Comparison of ENCODE assay signal across 8 mouse cellular contexts in the genomic region with DNA sequence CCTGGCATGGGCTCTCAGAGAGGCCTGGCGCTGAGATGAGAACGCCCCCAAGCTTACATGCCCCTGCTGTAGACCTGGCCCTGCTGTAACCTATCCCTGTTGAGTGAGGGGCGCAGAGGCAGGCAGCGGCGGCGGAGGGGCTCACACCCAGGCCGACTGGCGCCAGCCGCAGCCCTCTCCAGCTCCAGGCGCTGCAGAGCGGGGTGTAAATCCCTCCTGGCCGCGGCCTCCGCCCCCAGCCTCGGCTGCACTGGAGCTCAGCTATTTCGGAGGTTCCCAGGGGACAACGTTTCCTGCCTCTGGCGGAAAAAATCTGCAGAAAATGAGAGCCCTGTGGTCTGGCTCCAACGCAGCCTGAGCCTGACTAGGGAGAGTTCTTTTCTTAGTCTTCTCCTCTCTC. TPM values are rescaled to one million over a fixed set of nuclear protein-coding genes. Genes with fewer than 3 reads are reported as not detected.
DNase-seq lines count a peak whose midpoint lies in the region; ATAC-seq and TF ChIP-seq lines count a peak whose summit lies in the region.

No protein-coding gene starts in this region.

- ATAC-seq in heart, postnatal 0 days (ENCODE audit: insufficient read depth, low read depth) = peak; percentile 16; the same call in 1 of the 2 replicates
- no peak for ATAC-seq in midbrain, embryonic 14.5 days (ENCODE audit: low FRiP score, low TSS enrichment)

- dilution Hi-C loops in CH12.LX (cut with MboI; ENCODE audit: extremely low pct_ligation_motif_present, extremely low pct_unique_long_range_greater_than_20kb, low sequenced_read_pairs) = no loop called here

- H3K4me2 ChIP-seq in CH12.LX (ENCODE audit: insufficient read depth, low read depth, poor library complexity, severe bottlenecking) = peak overlapping the region; percentile 58
- peak overlapping the region; percentile 37; the same call in 1 of the 2 replicates for H3K4me2 ChIP-seq in heart, postnatal 0 days (ENCODE audit: low read depth, low read length)
- peak overlapping the region; percentile 24 for H3K4me2 ChIP-seq in midbrain, embryonic 14.5 days (ENCODE audit: low read length)

- TF ChIP-seq CTCF in CH12.LX (conservative IDR thresholded peaks at IDR 0.05 in 1 of 2, IDR thresholded peaks at IDR 0.05 in 1 of 2; ENCODE audit: low read depth in 2 of 2, low read length in 2 of 2) = no peak
- no peak for TF ChIP-seq CTCF in heart, postnatal 0 days (IDR thresholded peaks at IDR 0.05; ENCODE audit: low read depth)

- WGBS in heart, postnatal 0 days = 30% methylated on average over 19 of the region's 19 CpGs
- 21% methylated on average over 19 of the region's 19 CpGs for WGBS in midbrain, embryonic 14.5 days

- H3K9me3 ChIP-seq in CH12.LX (replicated peaks; ENCODE audit: low read length) = no peaks in the 10 kb centered on the region
- no peaks in the 10 kb centered on the region for H3K9me3 ChIP-seq in heart, postnatal 0 days (replicated peaks; ENCODE audit: control insufficient read depth, low read length)
- H3K9me3 ChIP-seq in midbrain, embryonic 14.5 days (ENCODE audit: control insufficient read depth, low read length) = no peaks in the 10 kb centered on the region

- DNase-seq in CH12.LX (ENCODE audit: extremely low read depth) = peak; percentile 93
- DNase-seq in embryo, embryonic 11.5 days (ENCODE audit: low read depth, low spot score) = peak; percentile 66
- DNase-seq in heart, postnatal 0 days (ENCODE audit: low spot score) = peak; percentile 62
- DNase-seq in kidney, postnatal 25 days = peak; percentile 79 to 85
- DNase-seq in midbrain, embryonic 14.5 days = peak; percentile 75
- DNase-seq in ovary, postnatal 14 days (ENCODE audit: low spot score) = no peak
- DNase-seq in right cerebral cortex, adult 2 months (ENCODE audit: low spot score in 2 of 2) = no peak
- no peak for DNase-seq in left cerebral cortex, postnatal 25 days (ENCODE audit: low spot score in 2 of 2)

- peak overlapping the region; percentile 70 for H3K27ac ChIP-seq in CH12.LX (ENCODE audit: insufficient read depth, low read depth)
- H3K27ac ChIP-seq in heart, postnatal 0 days (ENCODE audit: low read depth) = peak overlapping the region; percentile 63
- no peak overlapping the region; the same call in 1 of the 2 replicates for H3K27ac ChIP-seq in midbrain, embryonic 14.5 days (replicated peaks; ENCODE audit: low read depth, low read length)

- peaks cover 28 to 59% of the 10 kb centered on the region in 2 experiments for H3K4me1 ChIP-seq in CH12.LX (ENCODE audit: control insufficient read depth in 1 of 2, insufficient read depth in 2 of 2)
- peaks cover 12% of the 10 kb centered on the region for H3K4me1 ChIP-seq in heart, postnatal 0 days (ENCODE audit: control insufficient read depth, insufficient read depth)
- H3K4me1 ChIP-seq in midbrain, embryonic 14.5 days (ENCODE audit: control insufficient read depth, insufficient read depth, low read length) = 0 out of 2 replicates have a peak, but pooled peaks cover 3% of the 10 kb centered on the region

- peak; percentile 9 for TF ChIP-seq RAD21 in CH12.LX (IDR thresholded peaks at IDR 0.05; ENCODE audit: low read depth, low read length)

- H3K27me3 ChIP-seq in CH12.LX (replicated peaks) = no peaks in the 10 kb centered on the region
- no peaks in the 10 kb centered on the region for H3K27me3 ChIP-seq in heart, postnatal 0 days (ENCODE audit: control insufficient read depth, insufficient read depth, low read length)
- H3K27me3 ChIP-seq in midbrain, embryonic 14.5 days (ENCODE audit: control insufficient read depth, insufficient read depth, low read length) = no peaks in the 10 kb centered on the region

- peak; percentile 47 for TF ChIP-seq POLR2A in CH12.LX (IDR thresholded peaks at IDR 0.05; ENCODE audit: low read depth, low read length)

- no peaks in the 10 kb centered on the region for H3K79me2 ChIP-seq in CH12.LX (replicated peaks; ENCODE audit: control insufficient read depth, extremely low read depth, insufficient read depth, poor library complexity, severe bottlenecking)

- in situ Hi-C loops in CH12.LX (cut with MboI; ENCODE audit: low pct_ligation_motif_present, low pct_unique_long_range_greater_than_20kb, low sequenced_read_pairs) = no loop called here

- peaks cover 0 to 20% of the 10 kb centered on the region in 2 experiments for H3K36me3 ChIP-seq in CH12.LX (replicated peaks in 1 of 2; ENCODE audit: control insufficient read depth in 1 of 2, insufficient read depth in 1 of 2, low read length in 1 of 2)
- H3K36me3 ChIP-seq in heart, postnatal 0 days (replicated peaks; ENCODE audit: control insufficient read depth, insufficient read depth, low read length) = no peaks in the 10 kb centered on the region
- H3K36me3 ChIP-seq in midbrain, embryonic 14.5 days (ENCODE audit: control insufficient read depth, insufficient read depth, low read length) = no peaks in the 10 kb centered on the region

- intact Hi-C loops in left cerebral cortex, postnatal 25 days (cut with DNase I) = no loop called here

- H3K4me3 ChIP-seq in CH12.LX (replicated peaks in 1 of 3; ENCODE audit: low read depth in 2 of 3, low read length in 2 of 3, poor library complexity in 1 of 3) = peak overlapping the region in 1 of 3 experiments; percentile 27
- no peak overlapping the region for H3K4me3 ChIP-seq in heart, postnatal 0 days (ENCODE audit: low read depth, low read length)
- no peak overlapping the region for H3K4me3 ChIP-seq in midbrain, embryonic 14.5 days (replicated peaks; ENCODE audit: low read depth, low read length)

- peak overlapping the region; percentile 18; the same call in 1 of the 2 replicates for H3K9ac ChIP-seq in CH12.LX (ENCODE audit: insufficient read depth, low read depth)
- no peak overlapping the region; the same call in 1 of the 2 replicates for H3K9ac ChIP-seq in heart, postnatal 0 days (replicated peaks; ENCODE audit: low read depth, low read length)
- H3K9ac ChIP-seq in midbrain, embryonic 14.5 days (replicated peaks; ENCODE audit: low read length) = peak overlapping the region; percentile 30; the same call in 1 of the 2 replicates

- TF ChIP-seq EP300 in CH12.LX (IDR thresholded peaks at IDR 0.05; ENCODE audit: low read length) = peak; percentile 90
- TF ChIP-seq EP300 in heart, postnatal 0 days (IDR thresholded peaks at IDR 0.05; ENCODE audit: low read depth) = peak; percentile 36; the same call in 1 of the 2 replicates

TF ChIP-seq in CH12.LX, 34 proteins besides CTCF, POLR2A, EP300 and RAD21:
- no peak for TF ChIP-seq ZKSCAN1 (IDR thresholded peaks at IDR 0.05; ENCODE audit: borderline replicate concordance, low read depth, low read length)
- TF ChIP-seq TCF12 (IDR thresholded peaks at IDR 0.05; ENCODE audit: low read depth, low read length) = peak; percentile 90
- no peak for TF ChIP-seq GABPA (IDR thresholded peaks at IDR 0.05; ENCODE audit: insufficient replicate concordance, low read depth, low read length)
- TF ChIP-seq IRF4 (IDR thresholded peaks at IDR 0.05; ENCODE audit: low read depth, low read length) = peak; percentile 75
- TF ChIP-seq UBTF (IDR thresholded peaks at IDR 0.05; ENCODE audit: low read depth, low read length) = peak; percentile 78
- 0 out of 2 replicates have a peak, but pooled peaks have one; percentile 51 for TF ChIP-seq KAT2A (IDR thresholded peaks at IDR 0.05; ENCODE audit: insufficient replicate concordance, low read length)
- TF ChIP-seq MAFK (IDR thresholded peaks at IDR 0.05; ENCODE audit: insufficient replicate concordance, low read length) = 0 out of 2 replicates have a peak, but pooled peaks have one; percentile 44
- no peak for TF ChIP-seq NELFE (IDR thresholded peaks at IDR 0.05; ENCODE audit: low read depth, low read length)
- TF ChIP-seq CHD2 (IDR thresholded peaks at IDR 0.05; ENCODE audit: low read length) = peak; percentile 46; the same call in 1 of the 2 replicates
- TF ChIP-seq SMC3 (IDR thresholded peaks at IDR 0.05; ENCODE audit: low read depth, low read length) = peak; percentile 24; the same call in 1 of the 2 replicates
- TF ChIP-seq MAX (IDR thresholded peaks at IDR 0.05; ENCODE audit: low read length) = 0 out of 2 replicates have a peak, but pooled peaks have one; percentile 29
- TF ChIP-seq MEF2A (IDR thresholded peaks at IDR 0.05; ENCODE audit: borderline replicate concordance, low read depth, low read length) = peak; percentile 98
- TF ChIP-seq MAZ (IDR thresholded peaks at IDR 0.05; ENCODE audit: low read depth, low read length) = peak; percentile 91
- peak; percentile 78 for TF ChIP-seq ETS1 (conservative IDR thresholded peaks at IDR 0.05; ENCODE audit: low read depth, low read length)
- TF ChIP-seq NRF1 (IDR thresholded peaks at IDR 0.05; ENCODE audit: low read depth, low read length) = no peak
- peak; percentile 75 for TF ChIP-seq BHLHE40 (IDR thresholded peaks at IDR 0.05; ENCODE audit: low read depth, low read length)

RNA-seq across cellular contexts. Expression of a gene that starts 27.7 kb away (rescaled TPM):
- total RNA-seq in CH12.LX (2012; rRNA removed) (2.9 and 3.1 TPM in 2 replicates), CH12.LX (2014; rRNA removed) (1.5 and 1.6 TPM in 2 replicates)
- 9.0 and 12.6 TPM in 2 replicates for polyA plus RNA-seq in CH12.LX (2012; ENCODE audit: insufficient read length, low read depth)
- 1.5 TPM in 1 of 2 replicates, not detected in the other for total RNA-seq in heart, postnatal 0 days (2014; rRNA removed; ENCODE audit: low replicate concordance)
- 6.0 and 7.0 TPM in 2 replicates for polyA plus RNA-seq in heart, postnatal 0 days (2015; fragmentation: Nextera tagmentation; extraction: Ambion mirVana)
- 0.53 and 4.4 TPM in 2 replicates for polyA plus RNA-seq in midbrain, embryonic 14.5 days (2014; fragmentation: Nextera tagmentation; extraction: Ambion mirVana)
- under 1 TPM; 0.57 to 0.94 TPM for total RNA-seq in left cerebral cortex, postnatal 25 days (2021)

Comparison
In these comparisons a context has a peak if more than half of its experiments do, and no peak if none do; other contexts are left out.
1. DNase-seq: peak in CH12.LX (single experiment), embryo, embryonic 11.5 days (single experiment), heart, postnatal 0 days (single experiment), kidney, postnatal 25 days (2 of 2) and midbrain, embryonic 14.5 days (single experiment); none in ovary, postnatal 14 days (single experiment), right cerebral cortex, adult 2 months (0 of 2) and left cerebral cortex, postnatal 25 days (0 of 2).
2. Peak in every context shown above with its lines, with median percentiles within 50 percentile points of each other: H3K4me2 ChIP-seq.